Mouse (Mus musculus): ENCODE measurements around the gene Mtch2. TPM values are rescaled to one million over a fixed set of nuclear protein-coding genes. Genes with fewer than 3 reads are reported as not detected.
"Not testable (repeated sequence)": the region's sequence is repeated elsewhere in the genome, so short reads cannot be mapped to it uniquely, and the experiment has no call there.

Mtch2 gene
- total RNA-seq, 2 experiments from 2014 or later, result 194 to 211 TPM

- intact Hi-C loops (cut with DNase I), result no loop called here
- no peak for DNase-seq
Observed at GRCm38 (mm10) chr2:90850401-90850800, 3.4 kb downstream of the Mtch2 start.

DNA sequence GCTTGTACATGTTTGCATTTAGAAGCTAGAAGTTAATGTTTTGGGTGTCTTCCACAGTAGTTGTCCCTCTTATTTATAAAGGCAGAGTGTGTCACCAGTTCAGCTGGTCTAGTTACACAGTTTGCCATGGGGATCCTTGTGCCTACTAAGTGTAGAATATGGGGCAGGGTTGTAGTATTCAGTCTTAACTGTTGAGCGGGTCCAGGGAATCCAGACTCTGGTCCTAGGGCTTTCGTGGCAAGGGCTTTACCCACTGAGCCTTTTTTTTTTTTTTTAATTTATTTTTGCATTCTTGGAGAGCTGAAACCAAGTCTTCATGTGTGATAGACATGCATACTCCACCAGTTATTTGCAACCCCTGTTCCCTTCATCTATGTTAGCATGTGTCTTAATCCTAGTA, 14.5 kb downstream of the Mtch2 start:
- DNase-seq, result no peak
- intact Hi-C loops (cut with DNase I), result no loop called here

DNA sequence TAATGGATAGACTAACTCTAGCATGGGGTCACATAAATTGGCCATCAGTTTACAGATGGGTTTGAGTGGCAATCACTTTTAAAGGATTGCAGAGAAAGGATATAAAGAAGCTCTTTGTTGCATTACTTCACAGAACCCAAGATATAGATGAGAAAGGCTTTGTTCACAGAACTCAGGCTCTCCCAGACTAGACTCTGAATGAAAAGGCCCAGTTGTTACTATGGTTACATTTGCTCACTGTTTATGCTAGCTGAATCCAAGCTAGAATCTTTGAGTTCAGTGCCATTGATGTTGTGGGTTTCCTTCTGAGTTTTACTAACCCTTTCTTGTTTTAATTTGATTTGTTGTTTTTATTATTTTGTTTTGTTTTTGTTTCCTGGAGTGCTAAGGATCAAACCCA, 17.2 kb downstream of the Mtch2 start:
- intact Hi-C loops (cut with DNase I), result no loop called here
- no peak for DNase-seq

DNA sequence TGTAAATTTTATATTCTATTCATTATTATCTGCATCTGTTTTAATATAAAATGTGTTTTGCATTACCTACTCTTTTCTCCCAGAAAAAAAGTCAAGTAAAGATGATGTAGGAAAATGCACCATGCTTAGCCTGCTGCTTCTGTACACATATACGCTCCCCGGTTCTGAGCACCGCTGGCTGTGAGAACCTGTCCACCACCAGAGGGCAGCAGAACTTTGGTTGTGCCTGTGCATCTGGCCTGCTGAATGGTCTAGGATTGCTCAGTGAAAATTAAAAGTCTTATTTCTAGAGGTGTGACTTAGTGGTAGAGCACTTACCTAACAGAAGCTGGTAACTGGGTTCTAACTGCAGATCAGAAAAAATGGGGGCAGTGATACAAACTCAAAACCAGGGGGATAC, 19.6 kb downstream of the Mtch2 start:
- intact Hi-C loops (cut with DNase I), result loop anchor here (1.0 kb wide), 2 partner anchors 195 to 235 kb away; no protein-coding TSS in a partner anchor
- DNase-seq, result peak; percentile 82

GRCm38 (mm10) chr2:90870136-90870601, 23.2 kb downstream of the Mtch2 start:
- intact Hi-C loops (cut with DNase I), result loop anchor here (2.0 kb wide), 1 partner anchor 47 kb away; no protein-coding TSS in a partner anchor
- peak; percentile 16 to 33 for DNase-seq

DNA sequence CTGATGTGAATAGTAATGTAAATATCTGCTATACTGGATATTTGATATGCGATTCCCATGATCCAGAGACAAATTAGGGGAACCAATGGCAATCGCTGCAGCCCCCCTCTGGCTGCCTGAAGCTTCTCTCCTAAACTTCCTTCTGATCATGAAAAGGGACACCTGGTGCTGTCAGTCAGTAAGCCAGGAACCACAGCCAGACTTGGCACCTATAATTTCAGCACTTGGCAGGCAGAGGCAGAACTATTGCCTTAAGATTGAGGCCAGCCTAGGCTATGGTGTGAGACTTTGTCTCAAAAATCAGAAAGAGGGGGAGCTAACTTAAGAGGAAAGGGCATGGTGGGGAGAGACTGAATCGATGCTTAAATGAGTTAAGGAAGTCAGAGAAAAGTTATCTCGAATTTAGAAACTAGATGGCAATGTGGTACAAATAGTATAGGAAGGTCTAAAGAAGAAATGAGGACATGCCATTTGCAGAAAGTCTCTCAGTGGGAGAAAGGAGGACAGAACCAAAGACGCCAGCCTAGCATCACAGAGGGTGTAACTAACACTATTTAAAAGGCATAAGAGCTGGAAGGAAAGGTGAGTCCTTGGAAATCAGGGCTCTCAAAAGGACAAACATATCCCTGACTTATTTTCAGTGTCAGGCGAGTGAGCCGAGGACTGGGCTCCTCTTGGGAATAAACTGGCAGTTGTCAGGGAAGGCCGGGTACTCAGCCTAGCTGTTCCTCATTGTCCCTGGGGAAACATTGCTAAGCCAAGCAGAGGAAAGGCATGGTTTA, 24.4 kb downstream of the Mtch2 start:
- intact Hi-C loops (cut with DNase I), result loop anchor here (2.0 kb wide), 1 partner anchor 45 kb away; no protein-coding TSS in a partner anchor
- no peak for DNase-seq

DNA sequence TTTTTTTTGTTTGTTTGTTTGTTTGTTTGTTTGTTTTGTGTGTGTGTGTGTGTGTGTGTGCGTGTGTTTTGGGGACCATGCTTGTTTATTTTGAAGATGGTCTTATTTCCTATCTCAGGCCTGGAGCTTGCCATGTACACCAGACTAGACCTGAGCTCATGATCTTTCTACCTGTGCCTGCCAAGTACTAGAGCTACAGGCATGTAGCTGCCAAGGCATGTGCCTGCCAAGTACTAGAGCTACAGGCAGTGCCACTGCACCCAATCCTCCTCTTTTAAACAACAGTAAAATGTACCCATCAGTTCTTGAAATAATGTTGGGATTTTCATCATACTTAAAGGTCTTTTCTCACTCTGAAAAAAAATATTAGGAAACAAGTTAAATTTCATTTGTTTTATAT, 27.1 kb downstream of the Mtch2 start:
- intact Hi-C loops (cut with DNase I), result no loop called here
- DNase-seq, result no peak

DNA sequence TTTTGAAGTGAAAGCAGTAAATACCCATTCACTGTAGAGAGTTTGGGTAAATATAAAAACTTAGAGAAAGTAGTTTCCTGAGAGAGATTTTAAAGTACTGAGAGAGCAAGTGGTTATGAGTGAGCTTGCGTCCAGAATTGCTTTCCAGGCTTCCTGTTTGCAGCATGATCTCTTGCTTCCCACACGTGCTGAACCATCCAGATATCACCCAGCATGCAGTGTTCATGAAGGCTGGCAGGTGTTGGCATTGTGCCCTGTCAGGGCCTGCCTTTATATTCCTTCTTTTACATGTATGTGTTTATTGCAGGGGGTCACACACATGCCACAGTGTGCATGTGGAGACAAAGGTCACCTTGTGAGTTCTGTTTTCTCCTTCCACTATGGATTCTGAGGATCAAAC, 28.3 kb downstream of the Mtch2 start:
- intact Hi-C loops (cut with DNase I), result no loop called here
- no peak for DNase-seq

- no peak for DNase-seq
- intact Hi-C loops (cut with DNase I), result no loop called here
Observed at GRCm38 (mm10) chr2:90877584-90878259, 30.8 kb downstream of the Mtch2 start.

GRCm38 (mm10) chr2:90879419-90879818, 32.5 kb downstream of the Mtch2 start:
- intact Hi-C loops (cut with DNase I), result no loop called here
- no peak for DNase-seq

- no peak for DNase-seq
- intact Hi-C loops (cut with DNase I), result no loop called here
Observed at GRCm38 (mm10) chr2:90880144-90880785, 33.3 kb downstream of the Mtch2 start.

DNA sequence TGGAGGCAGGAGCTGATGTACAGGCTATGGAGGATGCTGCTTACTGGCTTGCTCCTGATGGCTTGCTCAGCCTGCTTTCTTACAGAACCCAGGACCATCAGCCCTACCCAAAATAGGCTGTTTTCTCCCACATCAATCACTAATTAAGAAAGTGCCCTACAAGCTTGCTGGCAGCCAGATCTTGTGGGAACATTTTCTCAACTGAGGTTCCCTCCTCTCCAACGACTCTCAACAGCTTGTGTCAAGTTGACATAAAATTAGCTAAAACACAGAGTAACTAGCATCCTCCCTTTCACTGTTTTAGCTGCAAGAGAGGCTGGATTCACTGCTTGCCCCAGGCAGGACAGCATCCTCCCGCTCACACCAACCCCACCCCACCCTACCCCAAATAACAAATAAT, 34.9 kb downstream of the Mtch2 start:
- DNase-seq, result no peak
- intact Hi-C loops (cut with DNase I), result no loop called here

GRCm38 (mm10) chr2:90885218-90886041, 38.5 kb downstream of the Mtch2 start, which contains the start of gene C1qtnf4:
TSS of gene C1qtnf4 (plus strand) at chr2:90885860.
- intact Hi-C loops (cut with DNase I), result no loop called here
- DNase-seq, result no peak

DNA sequence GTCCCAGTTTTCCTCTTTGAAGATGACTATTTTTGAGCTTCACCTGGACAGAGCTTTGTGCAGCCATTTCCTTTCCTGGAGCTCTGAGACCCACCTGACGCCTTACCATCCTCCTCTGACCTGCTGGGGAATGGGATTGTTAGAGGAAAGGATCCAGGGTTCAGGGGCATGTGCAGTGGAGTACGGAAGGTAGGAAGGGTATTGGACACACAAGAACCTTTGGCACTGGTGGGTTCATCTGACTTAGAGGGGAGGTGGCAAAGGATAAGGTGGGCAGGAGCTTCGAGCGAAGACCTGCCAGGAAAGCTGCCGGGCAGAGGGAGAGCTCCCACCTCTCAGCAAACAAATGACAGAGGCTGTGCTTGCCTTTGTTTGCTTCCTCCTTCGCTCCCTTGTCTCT, 39.5 kb downstream of the Mtch2 start:
- no peak for DNase-seq
- intact Hi-C loops (cut with DNase I), result no loop called here

- no peak for DNase-seq
- intact Hi-C loops (cut with DNase I), result no loop called here
Observed at GRCm38 (mm10) chr2:90887627-90888026, 40.7 kb downstream of the Mtch2 start.

DNA sequence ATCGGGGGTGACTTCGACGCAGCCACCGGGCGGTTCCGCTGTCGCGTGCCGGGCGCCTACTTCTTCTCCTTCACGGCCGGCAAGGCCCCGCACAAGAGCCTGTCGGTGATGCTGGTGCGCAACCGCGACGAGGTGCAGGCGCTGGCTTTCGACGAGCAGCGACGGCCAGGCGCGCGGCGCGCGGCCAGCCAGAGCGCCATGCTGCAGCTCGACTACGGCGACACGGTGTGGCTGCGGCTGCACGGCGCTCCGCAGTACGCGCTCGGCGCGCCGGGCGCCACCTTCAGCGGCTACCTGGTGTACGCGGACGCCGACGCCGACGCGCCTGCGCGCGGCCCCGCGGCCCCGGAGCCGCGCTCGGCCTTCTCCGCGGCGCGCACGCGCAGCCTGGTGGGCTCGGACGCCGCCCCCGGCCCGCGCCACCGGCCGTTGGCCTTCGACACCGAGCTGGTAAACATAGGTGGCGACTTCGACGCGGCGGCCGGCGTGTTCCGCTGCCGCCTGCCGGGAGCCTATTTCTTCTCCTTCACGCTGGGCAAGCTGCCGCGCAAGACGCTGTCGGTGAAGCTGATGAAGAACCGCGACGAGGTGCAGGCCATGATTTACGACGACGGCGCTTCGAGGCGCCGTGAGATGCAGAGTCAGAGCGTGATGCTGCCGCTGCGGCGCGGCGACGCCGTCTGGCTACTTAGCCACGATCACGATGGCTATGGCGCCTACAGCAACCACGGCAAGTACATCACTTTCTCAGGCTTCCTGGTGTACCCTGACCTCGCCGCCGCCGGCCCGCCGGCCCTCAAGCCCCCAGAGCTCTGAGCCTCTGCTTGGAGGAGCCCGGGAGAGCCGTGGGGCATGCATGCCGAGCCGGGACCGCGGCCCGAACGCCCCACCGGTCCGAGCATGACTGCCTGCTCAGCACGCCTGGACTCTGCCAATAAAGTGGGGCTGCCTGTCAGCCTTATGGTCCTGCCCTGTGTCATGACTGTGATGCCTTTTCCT, 42.9 kb downstream of the Mtch2 start:
- intact Hi-C loops (cut with DNase I), result no loop called here
- peak; percentile 32 to 39 for DNase-seq

GRCm38 (mm10) chr2:90893673-90894298, 46.8 kb downstream of the Mtch2 start:
- intact Hi-C loops (cut with DNase I), result no loop called here

GRCm38 (mm10) chr2:90894299-90894677, 47.3 kb downstream of the Mtch2 start:
- DNase-seq; intact Hi-C loops (cut with DNase I): not testable (repeated sequence)

More at GRCm38 (mm10) chr2:90893673-90894298, 46.8 kb downstream of the Mtch2 start:
- no peak for DNase-seq

DNA sequence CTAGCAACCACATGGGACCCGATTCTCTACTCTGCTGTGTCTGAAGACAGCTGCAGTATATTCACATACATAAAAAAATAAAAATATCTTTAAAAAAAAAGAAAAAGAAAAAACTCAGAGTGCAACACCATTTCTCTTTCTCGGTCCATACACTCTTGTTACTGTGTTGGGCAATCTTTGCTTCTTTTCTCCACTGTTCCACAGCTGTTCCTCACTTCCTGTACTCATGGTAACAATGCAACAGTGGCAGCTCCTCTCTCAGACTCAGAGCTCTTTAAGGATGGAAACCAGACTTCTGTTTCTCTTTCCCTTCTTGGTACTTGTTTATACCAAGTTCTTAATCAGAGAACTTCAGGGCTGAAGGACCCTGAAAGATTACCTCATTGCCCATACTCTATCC, 56.4 kb downstream of the Mtch2 start:
- DNase-seq, result no peak
- intact Hi-C loops (cut with DNase I), result loop anchor here (5.0 kb wide), 1 partner anchor 299 kb away; the partner anchor contains the start of genes Acp2 and Nr1h3
